Mouse (Mus musculus) heart, embryonic 13.5 days (tissue): ENCODE data around the gene Vwa8. TPM values are rescaled to one million over a fixed set of nuclear protein-coding genes. Genes with fewer than 3 reads are reported as not detected.
A peak's percentile ranks its signal among the peaks of the same experiment; 100 is the strongest.

Experiments used
- ATAC-seq: fragments of 200-750 bp; cut with Nextera tagmentation; 2 replicates; pipeline ENCODE4 v1.8.0; 2017; ENCODE audit warnings: moderate TSS enrichment; ENCODE audit not compliant: insufficient number of reproducible peaks, low FRiP score, low TSS enrichment; ENCODE audit errors: extremely low read depth
- H3K27ac ChIP-seq: fragments of 300-500 bp; sonication (generic); replicated peaks from 2 replicates; pipeline ENCODE4 v1.5.1; 2015; ENCODE audit warnings: moderate library complexity, mild to moderate bottlenecking, inconsistent platforms
- H3K27me3 ChIP-seq: fragments of 300-500 bp; sonication (generic); replicated peaks from 2 replicates; pipeline ENCODE4 v1.6.1; 2015; ENCODE audit warnings: mild to moderate bottlenecking, inconsistent platforms
- H3K36me3 ChIP-seq: fragments of 300-500 bp; sonication (generic); 2 replicates; pipeline ENCODE4 v1.6.1; 2015; ENCODE audit warnings: mild to moderate bottlenecking, inconsistent platforms
- H3K4me1 ChIP-seq: fragments of 300-500 bp; sonication (generic); 2 replicates; pipeline ENCODE4 v1.6.1; 2015; ENCODE audit warnings: inconsistent platforms
- H3K4me2 ChIP-seq: fragments of 300-500 bp; sonication (generic); 2 replicates; pipeline ENCODE4 v1.6.1; 2015; ENCODE audit warnings: inconsistent platforms, mild to moderate bottlenecking, moderate library complexity
- H3K4me3 ChIP-seq: fragments of 300-500 bp; sonication (generic); 2 replicates; pipeline ENCODE4 v1.5.1; 2015; ENCODE audit warnings: moderate library complexity, mild to moderate bottlenecking, inconsistent platforms
- H3K9ac ChIP-seq: fragments of 300-500 bp; sonication (generic); 2 replicates; pipeline ENCODE4 v1.6.1; 2015; ENCODE audit warnings: inconsistent platforms, mild to moderate bottlenecking, moderate library complexity
- H3K9me3 ChIP-seq: fragments of 300-500 bp; sonication (generic); 2 replicates; pipeline ENCODE4 v1.6.1; 2016; ENCODE audit warnings: inconsistent platforms
- WGBS: fragments of 180-500 bp; shearing (Covaris S2); methylation state at CpG from one replicate; pipeline ENCODE4 v1.1.7; 2015; ENCODE audit warnings: mixed read lengths; 5-methylcytosine and 5-hydroxymethylcytosine counted together
- polyA plus RNA-seq: library from polyadenylated mRNA; unstranded; fragments of >200 nt; fragmentation: Nextera tagmentation; extraction: Ambion mirVana; gene quantifications from 2 replicates; pipeline ENCODE4 v1.2.1, GENCODE M21; 2015

Vwa8 gene
- polyA plus RNA-seq, 1 experiment from 2014 or later: 14.9 TPM

- no peaks in the 10 kb centered on the region for H3K36me3 ChIP-seq
- H3K4me1 ChIP-seq: peaks cover 16% of the 10 kb centered on the region
- peaks cover 4% of the 10 kb centered on the region; the same call in 1 of the 2 replicates for H3K27me3 ChIP-seq
- WGBS: 59% methylated on average over 11 of the region's 11 CpGs
- H3K9ac ChIP-seq: no peak overlapping the region
- no peak; the same call in 1 of the 2 replicates for ATAC-seq
- H3K27ac ChIP-seq: no peak overlapping the region
- H3K4me2 ChIP-seq: no peak overlapping the region
- no peak overlapping the region for H3K4me3 ChIP-seq
- no peaks in the 10 kb centered on the region for H3K9me3 ChIP-seq
Measured at GRCm38 (mm10) chr14:79206210-79206609, 357.4 kb downstream of the Vwa8 start.

DNA sequence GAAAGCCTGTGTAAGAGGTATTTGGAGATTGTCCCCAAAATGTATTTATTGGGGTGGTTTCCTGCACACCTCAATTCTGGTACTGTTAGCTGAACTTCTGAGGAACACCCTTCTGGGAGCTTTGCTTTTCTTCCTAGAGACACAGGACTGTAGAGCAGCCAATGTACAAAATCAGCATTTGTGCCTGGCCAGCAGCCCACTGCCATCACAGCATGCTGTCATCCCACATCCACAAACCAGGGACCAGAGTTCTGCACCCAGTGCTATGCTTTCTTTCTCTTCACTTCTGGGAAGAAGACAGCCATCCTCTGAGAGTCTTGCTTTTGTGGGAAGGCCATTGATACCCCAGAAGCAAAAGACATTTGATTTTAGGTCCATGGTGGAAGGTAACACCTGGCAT lies 359.6 kb downstream of the Vwa8 start:
- H3K36me3 ChIP-seq: no peaks in the 10 kb centered on the region
- H3K4me1 ChIP-seq: peaks cover 13% of the 10 kb centered on the region; the same call in 1 of the 2 replicates
- no peak for ATAC-seq
- H3K27ac ChIP-seq: no peak overlapping the region
- no peak overlapping the region for H3K4me2 ChIP-seq
- H3K9me3 ChIP-seq: no peaks in the 10 kb centered on the region
- H3K9ac ChIP-seq: no peak overlapping the region
- peaks cover 4% of the 10 kb centered on the region; the same call in 1 of the 2 replicates for H3K27me3 ChIP-seq
- no peak overlapping the region for H3K4me3 ChIP-seq

DNA sequence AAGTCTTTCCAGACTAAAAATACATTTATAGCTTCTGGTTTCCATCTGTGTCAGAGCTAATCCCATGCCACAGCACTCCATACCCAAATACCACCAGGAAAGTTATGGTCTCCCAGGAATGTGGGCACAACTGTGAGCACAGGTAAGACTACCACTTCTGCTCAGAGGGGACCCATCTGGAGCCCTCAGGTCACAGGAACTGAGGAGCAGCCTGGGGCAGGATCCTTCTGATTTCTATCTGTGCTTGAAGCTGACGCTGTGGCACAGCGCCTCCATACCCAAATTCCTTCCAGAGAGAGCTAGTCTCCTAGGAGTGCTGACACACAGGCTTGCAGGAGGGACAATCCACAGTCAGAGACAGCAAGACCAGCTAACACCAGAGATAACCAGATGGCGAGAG lies 361.0 kb downstream of the Vwa8 start:
- no peak for ATAC-seq
- peaks cover 11% of the 10 kb centered on the region for H3K4me1 ChIP-seq
- 61% methylated on average over 3 of the region's 3 CpGs for WGBS

GRCm38 (mm10) chr14:79212380-79212991 lies 363.6 kb downstream of the Vwa8 start:
- Histone ChIP-seq H3K4me2 (no peak overlapping the region), H3K27me3 (no peaks in the 10 kb centered on the region), H3K27ac (no peak overlapping the region), H3K4me1 (peaks cover 11% of the 10 kb centered on the region), H3K4me3 (no peak overlapping the region), H3K36me3 (no peaks in the 10 kb centered on the region), H3K9ac (no peak overlapping the region), H3K9me3 (no peaks in the 10 kb centered on the region)
- WGBS: 60% methylated on average over 11 of the region's 11 CpGs
- ATAC-seq: no peak

More for the DNA sequence above, 361.0 kb downstream of the Vwa8 start:
- H3K27me3 ChIP-seq: peaks cover under 1% of the 10 kb centered on the region; the same call in 1 of the 2 replicates
- H3K9me3 ChIP-seq: no peaks in the 10 kb centered on the region
- no peak overlapping the region for H3K27ac ChIP-seq
- no peaks in the 10 kb centered on the region for H3K36me3 ChIP-seq
- no peak overlapping the region for H3K4me2 ChIP-seq
- H3K9ac ChIP-seq: no peak overlapping the region
- no peak overlapping the region for H3K4me3 ChIP-seq

DNA sequence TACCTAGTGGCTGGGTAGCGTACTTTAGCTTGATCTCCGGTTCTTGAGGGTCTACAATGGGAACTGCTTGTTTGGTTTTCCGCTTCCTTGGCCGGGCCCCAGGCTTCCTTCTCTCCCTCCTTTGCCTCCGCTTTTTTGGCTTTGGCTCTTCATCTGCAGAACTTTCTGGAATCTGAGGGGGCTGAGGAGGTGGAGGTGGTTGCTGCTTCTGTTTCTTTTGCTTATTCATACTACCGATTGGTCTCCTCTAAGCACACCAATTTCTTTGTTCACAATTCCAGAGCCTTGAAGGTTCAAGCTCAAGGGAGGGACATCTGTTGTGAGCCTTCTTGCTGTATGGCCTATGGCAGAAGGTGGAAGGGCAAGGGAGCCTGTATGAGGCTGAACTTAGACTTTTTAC lies 365.3 kb downstream of the Vwa8 start:
- ATAC-seq: no peak
- Histone ChIP-seq H3K4me1 (peaks cover 11% of the 10 kb centered on the region), H3K9ac (no peak overlapping the region), H3K27ac (no peak overlapping the region), H3K4me3 (no peak overlapping the region), H3K27me3 (peaks cover 8% of the 10 kb centered on the region), H3K9me3 (no peaks in the 10 kb centered on the region), H3K36me3 (no peaks in the 10 kb centered on the region), H3K4me2 (no peak overlapping the region)
- 83% methylated on average over 6 of the region's 6 CpGs for WGBS

DNA sequence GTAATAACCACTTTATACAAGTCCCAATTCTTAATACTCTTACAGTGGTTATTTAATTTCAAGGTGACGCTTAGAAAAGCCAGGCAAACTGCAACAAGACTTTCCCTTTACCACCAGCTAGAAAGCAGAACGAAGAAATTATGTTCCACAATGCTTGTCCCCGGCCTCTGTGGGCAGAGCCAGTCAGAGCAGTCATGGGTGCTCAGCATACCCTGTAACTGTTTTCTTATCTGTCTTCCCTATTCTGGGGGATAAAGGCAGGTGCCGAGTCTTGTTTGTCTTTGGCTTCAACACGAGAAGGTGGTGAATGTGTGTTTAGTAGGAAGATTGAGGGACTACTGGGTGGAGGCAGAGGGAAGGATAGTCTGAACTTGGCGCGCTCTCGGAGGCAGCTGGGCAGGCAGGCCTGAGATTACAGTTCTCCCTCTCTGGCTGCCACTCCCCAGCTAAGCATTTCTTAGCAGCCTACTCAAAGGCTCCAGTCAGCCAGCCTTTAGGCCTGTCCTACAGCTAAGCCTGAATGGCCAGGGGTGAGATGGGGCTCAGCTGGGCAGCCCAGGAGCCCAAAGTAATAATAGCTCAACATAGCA lies 365.9 kb downstream of the Vwa8 start:
- no peaks in the 10 kb centered on the region for H3K9me3 ChIP-seq
- WGBS: 57% methylated on average over 8 of the region's 8 CpGs
- ATAC-seq: no peak

DNA sequence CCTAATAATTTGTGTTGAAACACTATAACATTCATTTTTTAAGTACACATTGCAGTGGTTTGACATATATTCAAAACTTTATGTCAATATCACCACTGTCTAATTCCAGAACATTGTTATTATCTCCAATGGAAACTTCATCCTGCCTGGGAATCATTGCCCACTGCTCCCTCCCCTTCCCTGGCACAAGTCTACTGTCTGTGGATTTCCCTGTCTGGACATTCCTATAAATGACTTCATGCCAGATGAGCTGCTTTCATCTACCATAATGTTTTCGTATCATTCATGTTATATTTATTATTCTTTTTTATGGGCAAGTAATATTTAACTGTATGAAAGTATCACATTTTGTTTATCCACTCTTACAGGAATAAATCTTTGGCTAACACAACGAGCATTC lies 367.5 kb downstream of the Vwa8 start:
- H3K4me3 ChIP-seq: no peak overlapping the region
- no peak for ATAC-seq
- no peak overlapping the region for H3K4me2 ChIP-seq
- H3K27ac ChIP-seq: no peak overlapping the region
- WGBS: 71% methylated on average over 2 of the region's 2 CpGs
- H3K27me3 ChIP-seq: peaks cover 18% of the 10 kb centered on the region
- H3K9ac ChIP-seq: no peak overlapping the region
- H3K4me1 ChIP-seq: peaks cover 11% of the 10 kb centered on the region
- H3K36me3 ChIP-seq: no peaks in the 10 kb centered on the region
- H3K9me3 ChIP-seq: no peaks in the 10 kb centered on the region

More for the DNA sequence above, 365.9 kb downstream of the Vwa8 start:
- H3K27me3 ChIP-seq: peaks cover 15% of the 10 kb centered on the region
- no peak overlapping the region for H3K27ac ChIP-seq
- no peak overlapping the region for H3K4me2 ChIP-seq
- H3K36me3 ChIP-seq: no peaks in the 10 kb centered on the region
- no peak overlapping the region for H3K4me3 ChIP-seq
- H3K9ac ChIP-seq: no peak overlapping the region
- peaks cover 11% of the 10 kb centered on the region for H3K4me1 ChIP-seq

DNA sequence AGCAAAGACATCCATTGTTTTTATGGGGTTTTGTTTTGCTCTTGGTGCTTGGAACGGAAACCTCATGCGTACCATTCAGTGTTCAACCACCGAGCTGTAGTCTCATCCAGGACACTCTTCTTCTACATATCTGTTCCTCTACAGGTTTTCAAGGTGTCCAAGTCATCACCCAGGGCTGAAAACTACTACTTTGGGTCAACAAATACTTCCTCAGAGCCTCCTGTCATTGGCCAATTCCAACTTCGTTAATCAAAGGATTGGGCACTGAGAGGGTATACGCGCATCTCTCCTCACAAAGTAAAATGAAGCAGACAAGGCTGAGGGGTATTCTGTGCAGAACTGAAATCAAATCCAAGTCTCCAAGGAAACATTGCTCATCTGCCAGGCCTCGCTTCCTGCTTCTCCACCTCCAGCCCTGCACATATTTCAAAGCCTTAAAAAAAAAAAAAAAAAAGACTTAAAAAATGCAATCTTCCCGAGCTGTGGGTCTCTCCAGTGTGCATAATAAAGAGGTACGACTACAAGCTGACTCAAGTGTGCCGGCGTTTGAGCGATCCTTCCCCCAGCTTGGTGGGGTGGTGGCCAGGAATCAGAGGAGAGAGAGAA lies 374.7 kb downstream of the Vwa8 start:
- Histone ChIP-seq H3K27ac (no peak overlapping the region), H3K27me3 (peaks cover 64% of the 10 kb centered on the region), H3K9ac (no peak overlapping the region), H3K4me1 (peaks cover 26% of the 10 kb centered on the region), H3K4me3 (no peak overlapping the region), H3K4me2 (no peak overlapping the region), H3K9me3 (no peaks in the 10 kb centered on the region), H3K36me3 (no peaks in the 10 kb centered on the region)
- ATAC-seq: no peak
- WGBS: 83% methylated on average over 12 of the region's 12 CpGs

DNA sequence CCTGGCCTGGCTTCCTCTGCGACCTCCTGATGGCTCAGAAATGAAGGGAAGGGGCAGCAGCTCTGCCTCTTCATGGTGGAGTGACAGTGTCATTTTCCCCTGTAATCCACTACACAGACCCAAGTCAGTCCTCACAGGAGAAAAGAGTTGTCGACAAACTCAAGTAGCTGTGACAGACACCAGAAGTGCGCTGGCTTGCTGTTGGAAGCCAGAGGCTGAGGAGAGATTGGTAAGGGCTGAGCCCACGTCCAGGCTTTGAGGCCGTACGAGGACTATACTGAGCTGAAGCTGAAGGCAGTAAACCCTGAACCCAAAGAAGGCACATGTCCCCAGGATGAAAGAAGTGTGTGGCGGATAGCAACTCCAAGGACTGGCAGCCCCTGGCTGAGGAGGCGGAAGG lies 376.6 kb downstream of the Vwa8 start:
- H3K4me2 ChIP-seq: peak overlapping the region; percentile 35
- peaks cover 26% of the 10 kb centered on the region for H3K4me1 ChIP-seq
- H3K4me3 ChIP-seq: no peak overlapping the region
- 40% methylated on average over 8 of the region's 8 CpGs for WGBS
- peaks cover 62% of the 10 kb centered on the region for H3K27me3 ChIP-seq
- 0 out of 2 replicates have a peak overlapping the region, but pooled peaks have one; percentile 37 for H3K9ac ChIP-seq
- no peaks in the 10 kb centered on the region for H3K9me3 ChIP-seq
- H3K27ac ChIP-seq: peak overlapping the region; percentile 10; the same call in 1 of the 2 replicates
- peak; percentile 53; the same call in 1 of the 2 replicates for ATAC-seq
- H3K36me3 ChIP-seq: no peaks in the 10 kb centered on the region

DNA sequence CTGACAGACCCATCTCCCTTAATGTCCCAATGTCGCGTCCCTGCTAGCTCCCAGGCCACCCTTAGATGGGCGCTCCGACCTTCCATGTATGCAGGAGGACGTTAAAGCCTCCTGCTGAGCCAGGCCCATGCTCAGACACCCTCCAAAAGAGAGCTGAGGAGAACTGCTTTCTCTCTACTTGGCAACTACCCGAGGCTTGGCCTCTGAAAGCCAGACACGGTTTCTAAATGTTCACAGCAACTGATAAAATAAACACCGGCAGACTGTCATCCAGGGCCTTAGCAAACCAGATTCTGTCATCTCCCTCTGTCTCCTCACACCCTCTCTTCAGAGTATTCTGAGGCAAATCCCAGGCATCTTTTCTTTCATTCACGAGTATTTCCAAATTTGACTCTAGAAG lies 377.2 kb downstream of the Vwa8 start:
- peak overlapping the region; percentile 10; the same call in 1 of the 2 replicates for H3K27ac ChIP-seq
- H3K27me3 ChIP-seq: peaks cover 68% of the 10 kb centered on the region
- H3K9ac ChIP-seq: peak overlapping the region; percentile 37; the same call in 1 of the 2 replicates
- no peaks in the 10 kb centered on the region for H3K9me3 ChIP-seq
- no peak overlapping the region for H3K4me3 ChIP-seq
- WGBS: 35% methylated on average over 9 of the region's 9 CpGs
- H3K4me2 ChIP-seq: peak overlapping the region; percentile 35
- H3K4me1 ChIP-seq: peaks cover 26% of the 10 kb centered on the region
- H3K36me3 ChIP-seq: no peaks in the 10 kb centered on the region
- ATAC-seq: no peak

- H3K9me3 ChIP-seq: no peaks in the 10 kb centered on the region
Measured at GRCm38 (mm10) chr14:79226741-79227140, 377.9 kb downstream of the Vwa8 start.

More at GRCm38 (mm10) chr14:79226741-79227140, 377.9 kb downstream of the Vwa8 start:
- 80% methylated on average over 6 of the region's 6 CpGs for WGBS
- no peaks in the 10 kb centered on the region for H3K36me3 ChIP-seq
- H3K4me2 ChIP-seq: no peak overlapping the region
- no peak overlapping the region for H3K27ac ChIP-seq
- no peak overlapping the region for H3K4me3 ChIP-seq
- H3K4me1 ChIP-seq: peaks cover 26% of the 10 kb centered on the region
- ATAC-seq: no peak
- H3K9ac ChIP-seq: no peak overlapping the region
- peaks cover 72% of the 10 kb centered on the region for H3K27me3 ChIP-seq
